Mouse (Mus musculus): Measurements from ENCODE around the gene Tox3. TPM values are rescaled to one million over a fixed set of nuclear protein-coding genes. Genes with fewer than 3 reads are reported as not detected.

Gene Tox3
- under 1 TPM in 3 of 4 experiments, not detected in 1; 0.08 to 0.19 (median 0.10) TPM for total RNA-seq (2022)

DNA sequence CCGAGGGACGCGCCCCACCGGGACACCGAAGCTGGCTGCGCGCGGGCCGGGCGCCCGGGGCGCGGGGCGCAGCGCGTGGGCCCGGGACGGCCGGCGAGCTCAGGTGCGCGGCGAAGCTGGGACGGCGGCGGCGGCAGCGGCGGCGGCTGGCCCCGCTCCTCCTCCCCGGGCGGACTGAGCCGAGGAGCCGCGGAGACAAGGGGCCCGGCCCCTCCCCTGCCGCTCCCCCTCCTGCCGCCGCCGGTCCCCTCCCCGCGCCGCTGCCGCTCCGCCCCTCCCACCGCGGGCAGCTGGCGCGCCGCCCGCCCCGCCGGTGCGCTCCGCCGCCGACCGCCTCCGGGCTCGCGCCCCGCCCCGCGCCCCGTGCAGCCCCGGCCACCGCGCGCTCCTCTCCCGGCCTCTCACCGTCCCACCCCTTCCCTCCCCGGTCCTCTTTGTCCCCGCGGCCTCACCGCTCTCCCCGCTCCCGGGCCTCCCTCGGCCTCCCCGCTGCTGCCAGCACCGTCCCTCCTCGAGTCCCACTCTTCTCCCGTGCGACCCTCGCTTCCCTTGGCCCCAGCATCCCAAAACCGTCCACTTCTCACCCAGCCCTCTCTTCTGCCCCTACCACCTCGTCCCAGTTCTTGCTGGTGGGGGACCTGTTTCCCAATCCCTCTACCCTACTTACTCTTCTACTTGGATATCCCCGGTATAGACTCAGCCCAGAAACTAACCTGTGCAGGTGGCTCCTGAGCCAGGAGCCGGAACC, at the start of gene Tox3:
Gene Tox3 (minus strand): TSS at position 166 of the 748 bp plus-strand sequence.
- DNase-seq (ENCODE audit: low spot score in 2 of 2): peak in 1 of 2 experiments; percentile 12

DNA sequence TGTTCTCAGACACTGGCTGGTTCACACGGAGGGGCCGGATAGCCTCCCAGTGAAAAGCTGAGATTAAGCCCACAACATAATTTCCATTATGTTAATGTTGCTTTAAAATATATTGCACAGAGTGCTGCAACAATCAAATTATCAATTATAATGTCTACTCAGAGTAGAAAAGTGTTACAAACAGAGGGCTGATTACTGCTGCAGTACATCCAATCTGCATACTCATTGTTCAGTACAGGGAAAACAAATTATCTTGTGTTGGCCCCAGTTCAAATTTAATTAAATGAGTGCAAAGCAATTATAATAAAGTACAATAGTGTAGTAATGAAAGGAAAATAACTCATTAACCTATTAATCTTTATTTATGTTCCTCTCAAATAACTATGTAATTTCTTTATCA, 44.5 kb upstream of the Tox3 start:
- DNase-seq (ENCODE audit: low spot score in 2 of 2): no peak

DNA sequence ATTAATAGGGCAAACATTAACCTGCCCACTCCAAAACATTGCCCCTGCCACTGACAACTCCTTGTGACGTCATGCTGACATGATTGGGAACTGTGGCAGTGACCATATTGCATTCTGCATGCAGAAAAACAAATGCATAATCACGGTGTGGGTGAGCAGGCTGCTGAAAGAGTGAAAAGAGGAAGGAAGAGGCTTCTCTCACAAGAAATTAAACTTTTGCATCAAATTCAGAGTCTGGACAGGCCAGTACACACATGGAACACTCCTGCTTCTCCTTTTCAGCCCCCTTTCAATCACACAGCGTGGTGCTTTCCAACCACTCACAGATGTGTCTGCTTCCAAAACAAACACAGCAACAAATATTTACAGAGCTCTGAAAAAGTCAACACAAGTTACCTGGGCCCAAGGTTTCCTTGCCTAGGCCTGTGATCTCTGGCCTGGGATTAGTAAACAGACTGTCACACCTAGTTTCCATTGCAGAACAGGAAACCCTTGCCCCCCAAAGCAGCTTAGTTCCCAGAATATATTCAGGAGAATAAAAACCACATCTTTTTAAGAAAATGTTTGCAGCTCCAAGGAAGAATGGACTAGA, 43.4 kb upstream of the Tox3 start:
- DNase-seq (ENCODE audit: low spot score in 2 of 2): no peak

DNA sequence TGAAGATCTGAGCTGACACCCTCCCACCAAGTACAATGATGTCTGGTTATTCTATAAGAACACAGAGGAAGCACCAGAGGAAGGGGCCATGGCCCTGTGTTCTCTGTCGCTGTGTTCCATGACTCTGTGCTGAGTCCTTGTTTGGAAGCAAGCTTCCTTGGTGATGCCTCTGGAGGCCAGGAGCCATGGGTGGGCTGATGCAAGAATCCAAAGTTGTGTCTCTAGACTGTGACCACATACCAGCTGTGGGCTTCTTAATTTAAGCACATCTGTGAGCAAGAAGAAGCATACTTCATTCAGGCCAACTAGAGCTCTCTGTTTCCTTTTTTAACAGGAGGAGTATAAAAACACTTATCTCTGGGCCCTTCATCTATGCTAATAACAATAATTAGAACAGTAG, 42.7 kb upstream of the Tox3 start:
- no peak for DNase-seq (ENCODE audit: low spot score in 2 of 2)

DNA sequence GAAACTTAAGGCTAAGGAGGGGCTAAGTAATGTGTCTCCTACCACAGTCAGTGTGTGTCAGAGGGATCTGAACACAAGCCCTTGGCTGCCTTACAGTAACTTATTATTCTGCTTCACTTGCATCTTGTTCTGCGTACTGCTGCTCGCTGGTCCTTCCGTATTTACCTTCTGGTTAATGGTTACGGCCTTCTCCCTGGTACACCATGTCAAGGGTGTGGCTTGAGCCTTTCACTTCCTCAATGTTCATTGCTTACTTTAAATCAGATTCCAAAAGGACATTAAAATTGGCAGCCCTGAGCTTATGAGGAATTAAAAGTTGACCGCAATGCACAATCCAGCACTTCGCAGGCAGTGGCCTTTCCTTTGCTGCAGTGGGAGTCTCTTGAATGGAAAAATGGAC, 30.9 kb upstream of the Tox3 start:
- DNase-seq (ENCODE audit: low spot score in 2 of 2): no peak

DNA sequence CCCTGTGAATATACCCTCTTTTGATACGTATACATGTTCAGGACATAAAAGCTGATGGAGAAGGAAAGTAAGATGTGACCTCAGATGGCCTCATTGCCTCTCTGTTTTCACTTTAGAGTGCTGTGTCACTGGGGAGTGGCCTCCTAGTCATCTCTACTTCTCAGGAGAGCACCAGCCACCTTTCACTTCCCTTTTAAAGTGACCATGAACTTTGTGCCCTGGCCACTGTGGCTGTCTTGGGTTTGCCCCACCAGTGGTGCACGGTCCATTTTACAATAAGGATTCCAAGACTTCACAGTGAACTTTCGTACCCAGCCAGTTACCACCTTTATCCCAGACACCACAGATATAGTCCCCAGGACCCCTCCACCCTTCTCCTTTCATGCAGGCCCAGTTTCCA, 29.9 kb upstream of the Tox3 start:
- no peak for DNase-seq (ENCODE audit: low spot score in 2 of 2)

DNA sequence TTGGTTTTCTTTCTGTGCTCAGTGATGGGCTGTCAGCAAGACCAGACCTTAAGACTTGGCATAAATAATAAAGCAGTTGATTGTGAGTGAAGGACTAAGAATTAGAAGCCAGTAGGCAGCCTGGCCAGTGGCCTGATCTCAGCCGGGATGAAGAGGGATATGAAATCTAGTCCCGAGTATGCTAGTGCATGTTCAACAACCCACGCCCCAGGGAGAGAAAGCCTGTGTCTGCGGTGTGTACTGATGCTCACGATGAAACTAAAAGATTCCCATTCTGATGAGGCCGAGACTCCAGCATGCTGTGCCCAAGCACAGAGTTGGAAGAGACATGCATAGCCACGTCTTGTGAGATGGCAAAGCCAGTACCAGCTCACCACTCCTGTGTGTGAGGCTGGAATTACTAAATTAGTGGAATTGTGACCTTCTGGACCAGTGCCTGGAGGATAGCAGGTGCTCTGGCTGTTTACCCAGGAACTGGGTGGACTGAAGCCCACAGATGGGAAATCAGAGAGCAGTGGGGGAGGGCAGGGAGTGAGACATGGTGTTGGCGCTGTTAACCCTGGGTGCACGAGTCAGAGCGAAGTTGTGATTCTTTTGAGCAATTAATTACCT, 23.6 kb upstream of the Tox3 start:
- peak; percentile 33 to 55 for DNase-seq (ENCODE audit: low spot score in 2 of 2)

DNA sequence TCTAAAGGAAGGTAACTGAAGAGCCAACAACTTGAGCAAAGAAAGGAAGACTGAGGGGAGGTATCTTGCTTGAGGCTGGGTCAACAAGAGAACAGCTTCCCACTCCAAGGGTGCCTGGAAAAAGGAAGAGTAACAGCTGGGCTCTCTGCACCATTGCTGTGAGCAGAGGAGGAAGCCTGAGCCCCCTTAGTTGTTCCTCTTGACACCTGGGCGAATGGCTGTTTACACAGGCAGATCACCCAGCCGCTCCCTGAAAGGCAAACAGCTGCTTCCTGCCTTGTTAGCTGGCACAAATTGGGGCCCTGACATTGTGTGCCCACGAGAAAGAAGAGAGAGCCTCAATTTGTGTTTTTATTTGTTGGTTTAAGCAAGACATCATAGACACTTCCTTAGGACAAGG, 21.7 kb upstream of the Tox3 start:
- no peak for DNase-seq (ENCODE audit: low spot score in 2 of 2)

DNA sequence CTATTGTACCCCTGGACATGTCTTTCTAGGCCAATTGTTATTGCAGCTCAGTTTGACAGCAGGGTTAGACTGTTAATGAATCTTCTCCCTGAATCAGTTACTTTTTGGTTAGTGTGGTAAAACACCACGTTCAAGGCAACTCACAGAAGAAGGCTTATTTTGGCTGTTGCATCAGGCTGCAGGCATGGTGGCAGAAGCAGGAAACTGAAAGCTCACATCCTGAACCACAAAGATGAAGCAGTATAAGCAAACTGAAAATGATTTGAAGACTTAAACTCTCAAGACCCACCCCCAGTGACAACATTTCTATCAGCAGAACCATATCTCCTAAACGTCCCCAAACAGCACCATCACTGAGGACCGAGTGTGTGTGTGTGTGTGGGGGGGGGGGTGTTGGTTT, 8.6 kb upstream of the Tox3 start:
- no peak for DNase-seq (ENCODE audit: low spot score in 2 of 2)

DNA sequence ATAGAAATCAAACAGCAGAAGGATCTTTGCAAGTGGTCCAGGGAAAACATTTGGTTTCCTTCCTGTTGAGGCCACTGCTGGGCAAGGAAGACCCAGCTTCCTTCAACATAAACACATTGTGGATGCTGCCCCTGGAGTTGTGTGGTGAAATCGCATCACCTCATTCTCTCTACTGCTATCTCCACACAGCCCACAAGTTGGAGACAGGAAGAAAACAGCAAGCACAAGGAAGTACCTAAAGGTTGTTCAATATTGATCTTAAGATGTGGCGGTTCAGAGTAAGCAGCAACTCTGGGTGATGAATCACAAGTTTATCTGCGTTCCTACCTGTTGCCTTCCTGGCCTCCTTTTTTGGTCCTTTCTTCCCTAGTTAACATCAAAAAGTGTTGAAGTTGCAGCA, 6.6 kb upstream of the Tox3 start:
- no peak for DNase-seq (ENCODE audit: low spot score in 2 of 2)

DNA sequence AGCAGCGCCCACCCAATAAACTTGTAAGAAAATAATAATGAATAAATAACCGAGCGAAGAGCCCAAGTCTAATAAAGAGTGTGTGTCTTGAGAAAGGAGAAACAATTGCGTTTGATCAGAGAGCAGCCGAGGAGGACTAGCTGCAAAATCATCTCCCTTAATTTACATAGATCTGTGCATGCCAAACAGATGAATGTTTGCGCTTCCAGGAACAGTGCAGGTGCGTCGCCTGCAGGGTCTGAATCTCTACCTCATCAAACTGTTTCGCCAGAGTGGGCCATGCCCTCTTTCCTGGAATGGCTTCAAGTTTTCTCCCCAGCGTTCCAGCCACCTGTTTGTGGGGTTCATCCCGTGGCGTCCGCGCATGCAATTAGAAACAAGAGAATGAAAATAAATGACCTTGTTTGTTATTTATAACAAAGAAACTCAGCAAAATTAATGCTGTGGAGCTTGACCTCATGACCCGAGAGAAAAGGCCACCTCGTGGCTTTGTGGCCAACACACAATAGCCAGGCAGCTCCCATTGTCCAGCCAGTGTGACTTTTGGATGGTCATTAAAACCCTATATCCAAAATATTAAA, 5.9 kb upstream of the Tox3 start:
- DNase-seq (ENCODE audit: low spot score in 2 of 2): no peak

DNA sequence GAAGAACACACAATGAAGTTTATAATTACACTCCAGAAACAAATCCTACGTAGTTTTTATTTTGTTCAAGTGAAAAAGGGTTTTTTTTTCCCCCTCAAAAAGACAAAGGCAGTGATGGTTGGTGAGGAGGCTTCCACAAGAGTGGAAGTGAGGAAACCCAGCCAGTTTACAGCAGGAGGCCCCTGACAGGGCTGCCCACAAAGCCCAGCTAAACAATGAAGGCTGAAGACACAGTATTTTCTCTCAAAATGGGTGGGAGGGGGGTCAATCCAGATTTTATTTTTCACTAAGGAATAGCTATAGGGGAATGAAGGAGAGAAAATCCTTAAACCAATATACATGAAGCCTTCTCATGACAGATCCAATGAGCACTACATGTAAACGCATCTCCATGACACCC, 5.4 kb upstream of the Tox3 start:
- DNase-seq (ENCODE audit: low spot score in 2 of 2): no peak

DNA sequence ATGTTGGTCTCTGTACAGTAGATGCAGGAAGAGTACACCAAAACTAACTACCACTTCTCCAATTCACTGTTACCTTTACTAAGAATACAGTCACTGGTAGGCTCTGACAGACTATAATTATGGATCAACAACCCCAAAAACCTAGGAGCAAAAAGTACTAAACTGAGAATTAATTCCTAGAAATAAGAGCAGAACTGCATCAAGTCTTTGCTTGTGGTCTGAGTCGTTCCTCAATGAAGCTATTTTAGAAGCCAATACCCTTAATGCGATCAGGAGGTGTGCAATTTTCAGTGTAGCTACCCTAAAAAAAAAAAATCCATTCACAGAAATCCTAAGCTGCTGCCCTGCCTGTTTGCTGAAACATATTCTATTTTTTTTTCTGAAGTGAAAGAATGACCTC, 4.8 kb upstream of the Tox3 start:
- no peak for DNase-seq (ENCODE audit: low spot score in 2 of 2)

DNA sequence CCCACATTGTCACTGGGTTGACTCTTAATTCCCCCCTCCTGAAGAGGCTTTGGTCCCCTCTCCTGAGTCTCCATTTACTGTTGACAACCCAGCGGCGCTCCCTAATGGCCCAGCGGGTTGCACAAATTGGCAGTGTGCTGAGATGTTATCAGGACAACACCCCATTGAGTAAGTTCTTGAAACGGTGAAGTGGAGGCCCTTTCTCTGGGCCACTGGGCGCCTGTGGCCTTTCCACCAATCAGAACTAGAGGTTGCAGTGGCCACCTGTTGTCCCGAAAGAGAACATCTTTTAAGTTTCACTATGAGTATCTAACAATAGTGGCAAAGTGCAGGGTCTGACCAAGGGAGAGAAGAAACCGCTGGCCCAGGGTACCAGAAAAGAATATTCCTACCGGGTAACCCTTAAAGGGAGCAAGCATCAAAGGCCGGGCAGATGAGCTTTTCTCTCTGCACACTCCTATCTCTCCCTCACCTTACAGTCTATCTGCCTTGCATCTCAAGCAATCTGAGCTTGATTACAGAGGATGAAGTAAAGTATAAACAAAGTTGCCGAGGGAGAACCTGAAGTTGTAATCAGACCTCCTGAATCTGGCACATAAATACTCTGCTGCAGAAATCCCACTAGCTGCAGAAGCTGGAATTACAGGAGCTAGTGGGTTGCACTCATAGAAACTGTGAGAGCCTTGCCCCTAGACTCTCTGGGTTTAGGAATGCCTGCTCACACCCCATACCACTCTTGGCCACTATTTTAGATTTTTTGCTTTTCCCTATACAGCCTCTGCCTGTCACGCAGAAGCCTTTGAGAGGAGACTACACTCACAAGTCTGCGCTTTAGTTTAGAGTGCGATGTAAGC, 1.8 kb upstream of the Tox3 start:
- DNase-seq (ENCODE audit: low spot score in 2 of 2): no peak

DNA sequence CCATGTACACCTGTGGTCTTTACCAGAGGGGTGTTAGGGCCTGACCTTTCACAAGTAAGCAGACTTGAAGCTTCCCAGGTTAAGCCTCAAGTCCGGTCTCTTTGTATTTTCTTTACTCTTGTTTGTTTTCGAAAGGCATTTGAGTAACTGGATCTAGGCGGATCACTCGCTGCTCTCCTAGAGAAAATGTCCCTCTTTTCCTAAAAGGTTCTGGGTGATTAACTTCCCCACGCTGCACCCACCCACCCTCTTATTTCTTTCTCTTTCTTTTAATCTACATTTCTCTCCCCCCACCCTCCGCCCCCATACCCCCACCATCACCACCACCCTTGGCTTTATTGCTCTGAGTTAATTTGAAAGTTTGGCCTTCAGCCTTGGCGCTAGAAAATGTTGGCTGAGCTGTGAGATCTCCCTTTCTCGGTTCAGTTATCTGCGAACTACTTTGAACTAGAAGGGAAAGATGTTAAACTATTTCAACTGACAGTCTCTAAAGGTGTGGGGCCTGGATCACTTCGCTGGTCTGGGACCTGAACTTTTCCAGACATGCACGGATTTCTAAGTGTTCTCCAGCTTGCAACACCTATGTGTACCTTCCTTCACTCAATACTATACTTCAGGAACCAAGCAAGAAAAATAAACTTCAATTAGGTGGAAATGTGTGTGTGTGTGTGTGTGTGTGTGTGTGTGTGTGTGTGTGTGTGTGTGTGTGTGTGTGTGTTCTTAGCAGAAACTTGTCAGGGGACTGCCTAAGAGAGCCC, 962 bp upstream of the Tox3 start:
- DNase-seq (ENCODE audit: low spot score in 2 of 2): no peak

DNA sequence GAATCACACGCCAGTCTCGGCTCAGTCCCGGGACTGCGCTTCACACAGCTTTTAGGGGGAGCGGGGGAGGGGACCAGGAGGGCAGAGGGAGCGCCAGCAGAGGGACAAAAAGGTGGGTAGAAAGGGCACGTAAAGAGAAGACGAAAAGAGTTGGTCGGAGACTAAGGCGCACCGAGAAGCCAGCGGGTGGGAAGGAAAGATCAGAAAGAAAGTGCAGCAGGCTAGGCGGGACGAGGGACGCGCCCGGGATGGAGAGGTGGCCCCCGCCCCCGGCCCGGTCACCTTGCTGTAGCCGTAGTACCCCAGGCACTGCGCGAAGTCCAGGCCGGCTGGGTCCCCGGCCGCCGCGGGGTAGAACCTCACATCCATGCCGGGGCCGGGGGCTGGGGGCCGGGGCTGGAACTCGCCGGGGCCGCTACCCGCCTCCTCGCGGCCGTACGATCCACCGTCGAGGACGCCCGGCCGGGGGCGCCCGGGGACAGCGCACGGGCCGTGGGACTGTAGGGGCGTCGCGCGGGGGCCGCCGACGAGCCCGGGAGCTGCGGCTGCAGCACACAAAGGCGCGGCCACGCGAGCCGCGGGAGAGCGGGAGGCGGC, 464 bp downstream of the Tox3 start:
- no peak for DNase-seq (ENCODE audit: low spot score in 2 of 2)

DNA sequence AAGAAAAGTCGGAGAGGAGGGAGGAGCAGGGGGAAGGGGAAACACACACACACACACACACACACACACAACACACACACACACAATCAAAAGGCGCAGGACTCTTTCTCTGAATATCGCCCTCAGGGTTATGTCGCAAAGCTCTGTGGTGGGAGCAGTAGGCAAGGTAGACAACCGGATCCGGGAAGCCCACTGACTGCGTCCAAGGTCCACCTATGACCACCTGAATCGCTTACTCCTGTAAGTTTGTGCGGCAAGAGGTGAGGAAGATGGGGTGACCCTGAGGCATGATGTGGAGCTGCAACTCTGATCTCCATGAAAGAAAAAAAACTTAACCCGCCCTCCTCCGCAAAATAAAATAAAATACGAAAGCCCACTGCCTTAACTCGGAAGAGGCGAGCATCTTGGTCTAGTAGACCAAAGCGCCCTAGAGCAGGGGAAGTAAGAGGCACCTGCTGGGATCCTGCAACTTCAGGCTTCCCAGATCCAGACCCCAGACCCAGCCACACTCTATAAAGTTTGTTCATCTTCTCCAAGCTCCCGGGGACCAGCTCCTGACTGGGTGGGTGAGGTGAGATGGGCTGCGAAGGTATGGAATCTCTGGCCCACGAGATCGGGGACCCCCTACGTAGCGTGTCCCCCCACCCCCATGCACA, 1.1 kb downstream of the Tox3 start:
- no peak for DNase-seq (ENCODE audit: low spot score in 2 of 2)

DNA sequence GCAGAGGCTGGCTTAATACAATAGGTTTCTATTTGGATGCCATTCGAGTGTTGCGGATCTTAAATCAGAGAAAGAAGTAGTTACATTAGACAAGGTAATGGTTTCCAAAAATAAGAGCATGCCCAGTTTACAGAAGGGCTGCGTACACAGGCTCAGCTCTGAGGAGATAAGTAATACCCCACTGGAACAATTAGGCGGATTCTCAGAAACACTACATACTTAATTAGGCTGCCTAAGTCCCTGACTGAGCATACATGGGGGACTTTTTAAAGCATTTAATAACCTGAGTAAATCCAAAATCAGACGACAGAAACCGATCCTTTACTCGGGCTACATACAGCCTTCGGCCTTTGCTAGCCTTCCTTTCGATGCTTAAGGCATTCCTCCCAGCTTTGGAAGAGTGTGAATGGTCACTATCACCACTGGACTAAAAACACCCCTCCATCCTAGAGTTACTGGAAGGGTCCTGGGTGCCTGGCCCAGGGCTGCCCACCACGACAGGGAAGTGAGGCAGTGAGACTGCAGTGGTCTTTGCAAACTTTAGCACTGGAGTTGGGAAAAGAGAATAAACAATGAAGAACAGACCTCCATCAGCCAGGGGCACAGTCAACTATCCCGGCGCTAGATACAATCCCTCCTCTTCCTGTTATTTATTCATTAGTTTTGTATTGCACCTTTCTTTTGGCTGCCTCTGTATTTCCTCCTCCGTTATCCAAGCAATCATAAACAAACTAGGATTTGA, 1.8 kb downstream of the Tox3 start:
- DNase-seq (ENCODE audit: low spot score in 2 of 2): no peak

All from gastrocnemius, adult 8-10 months (tissue).